Mouse (Mus musculus) heart, postnatal 0 days (tissue): ENCODE data around the gene Neurl1a. TPM values are rescaled to one million over a fixed set of nuclear protein-coding genes. Genes with fewer than 3 reads are reported as not detected.

Experiments
- ATAC-seq: fragments of 200-750 bp; cut with Nextera tagmentation; 2 replicates; pipeline ENCODE4 v1.8.0; 2017; ENCODE audit warnings: low read depth, moderate number of reproducible peaks, moderate library complexity; ENCODE audit not compliant: insufficient read depth
- DNase-seq: peaks from one replicate; pipeline ENCODE4 v3.0.0-alpha.2; 2016; ENCODE audit warnings: low spot score
- H3K27ac ChIP-seq: fragments of 300-500 bp; sonication (generic); 2 replicates; pipeline ENCODE4 v1.5.1; 2014; ENCODE audit warnings: low read depth, mild to moderate bottlenecking
- H3K27me3 ChIP-seq: fragments of 300-500 bp; sonication (generic); 2 replicates; pipeline ENCODE4 v1.6.1; 2014; ENCODE audit warnings: low read length, mixed read lengths; ENCODE audit not compliant: control insufficient read depth, insufficient read depth
- H3K36me3 ChIP-seq: fragments of 300-500 bp; sonication (generic); replicated peaks from 2 replicates; pipeline ENCODE4 v1.6.1; 2014; ENCODE audit warnings: low read length, mixed read lengths; ENCODE audit not compliant: control insufficient read depth, insufficient read depth
- H3K4me1 ChIP-seq: fragments of 300-500 bp; sonication (generic); 2 replicates; pipeline ENCODE4 v1.6.1; 2014; ENCODE audit warnings: antibody characterized with exemption; ENCODE audit not compliant: control insufficient read depth, insufficient read depth
- H3K4me2 ChIP-seq: fragments of 300-500 bp; sonication (generic); 2 replicates; pipeline ENCODE4 v1.6.1; 2014; ENCODE audit warnings: low read depth, mild to moderate bottlenecking, low read length, moderate library complexity
- H3K4me3 ChIP-seq: fragments of 300-500 bp; sonication (generic); 2 replicates; pipeline ENCODE4 v1.5.1; 2014; ENCODE audit warnings: low read depth, low read length
- H3K9ac ChIP-seq: fragments of 300-500 bp; sonication (generic); replicated peaks from 2 replicates; pipeline ENCODE4 v1.6.1; 2014; ENCODE audit warnings: low read depth, low read length, mixed read lengths
- H3K9me3 ChIP-seq: fragments of 300-500 bp; sonication (generic); replicated peaks from 2 replicates; pipeline ENCODE4 v1.6.1; 2016; ENCODE audit warnings: low read length; ENCODE audit not compliant: control insufficient read depth
- CTCF ChIP-seq: IDR thresholded peaks from 2 replicates; pipeline ENCODE4 v1.5.1; 2016; ENCODE audit warnings: antibody characterized with exemption, control low read depth, low read depth
- EP300 ChIP-seq: IDR thresholded peaks from 2 replicates; pipeline ENCODE4 v1.6.1; 2016; ENCODE audit warnings: antibody characterized with exemption, low read depth
- WGBS: fragments of 180-500 bp; shearing (Covaris S2); extraction: QIAGEN DNeasy Blood & Tissue Kit; methylation state at CpG from one replicate; pipeline ENCODE4 v1.1.7; 2014; 5-methylcytosine and 5-hydroxymethylcytosine counted together
- polyA plus RNA-seq: library from polyadenylated mRNA; unstranded; fragments of >200 nt; fragmentation: Nextera tagmentation; extraction: Ambion mirVana; gene quantifications from 2 replicates; pipeline ENCODE4 v1.2.1, GENCODE M21; 2015
- total RNA-seq: library from RNA; depleted of rRNA; stranded (reverse); fragments of >200 nt; gene quantifications from 2 replicates; pipeline ENCODE4 v1.2.3, GENCODE M21; 2014; ENCODE audit warnings: low replicate concordance

Neurl1a gene
- total and polyA plus RNA-seq, 2 experiments from 2014 or later: 0.27 to 1.8 TPM

GRCm38 (mm10) chr19:47232077-47232865 is 53.7 kb downstream of the Neurl1a start:
- Histone ChIP-seq H3K36me3 (no peaks in the 10 kb centered on the region), H3K27me3 (no peaks in the 10 kb centered on the region), H3K4me1 (0 out of 2 replicates have a peak, but pooled peaks cover 8% of the 10 kb centered on the region), H3K4me2 (no peak overlapping the region), H3K9ac (no peak overlapping the region), H3K27ac (no peak overlapping the region), H3K9me3 (no peaks in the 10 kb centered on the region), H3K4me3 (no peak overlapping the region)
- no peak for ATAC-seq
- DNase-seq: no peak
- 83% methylated on average over 5 of the region's 5 CpGs for WGBS
- TF ChIP-seq EP300 (no peak), CTCF (no peak)

DNA sequence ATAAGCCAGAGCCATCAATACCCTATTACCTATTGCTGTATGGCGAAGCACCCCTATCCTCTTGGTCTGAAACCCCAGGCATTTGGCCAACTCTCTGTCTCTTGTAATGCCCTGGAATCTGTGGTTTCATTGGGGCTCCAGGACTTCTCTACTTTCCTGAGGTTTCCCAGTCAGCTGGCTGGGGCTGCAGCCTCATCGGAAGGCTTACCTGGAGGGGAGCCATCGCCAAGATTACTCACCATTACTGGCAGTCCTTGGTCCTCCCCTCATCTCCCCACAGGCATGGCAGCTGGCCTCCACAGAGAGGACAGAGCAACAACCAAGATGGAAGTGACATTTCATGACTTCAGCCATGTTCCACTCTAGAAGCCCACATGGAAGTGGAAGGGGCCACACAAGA is 54.5 kb downstream of the Neurl1a start:
- H3K27ac ChIP-seq: no peak overlapping the region
- H3K27me3 ChIP-seq: no peaks in the 10 kb centered on the region
- no peak overlapping the region for H3K4me3 ChIP-seq
- DNase-seq: no peak
- no peak overlapping the region for H3K4me2 ChIP-seq
- no peak for TF ChIP-seq EP300
- TF ChIP-seq CTCF: no peak
- H3K36me3 ChIP-seq: no peaks in the 10 kb centered on the region
- no peak for ATAC-seq
- WGBS: 82% methylated on average over 3 of the region's 3 CpGs
- no peak overlapping the region for H3K9ac ChIP-seq
- 0 out of 2 replicates have a peak, but pooled peaks cover 8% of the 10 kb centered on the region for H3K4me1 ChIP-seq
- H3K9me3 ChIP-seq: no peaks in the 10 kb centered on the region

DNA sequence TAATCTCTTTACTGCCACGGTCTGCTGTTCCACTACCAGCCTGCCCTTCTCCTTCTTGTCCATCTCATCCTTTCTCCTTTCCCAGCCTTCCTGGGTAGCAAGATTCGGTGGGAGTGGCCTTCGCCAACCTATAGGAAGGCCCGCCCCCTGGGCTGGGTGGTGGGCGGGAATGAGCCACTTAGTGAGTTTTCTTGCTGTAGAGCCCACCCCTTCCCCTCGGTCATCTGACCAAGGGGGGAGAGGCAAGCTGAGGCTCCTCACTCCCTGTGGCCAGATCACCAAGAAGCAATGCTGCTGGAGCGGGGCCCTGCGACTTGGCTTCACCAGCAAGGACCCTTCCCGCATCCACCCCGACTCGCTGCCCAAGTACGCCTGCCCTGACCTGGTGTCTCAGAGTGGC is 61.5 kb downstream of the Neurl1a start:
- Histone ChIP-seq H3K9ac (no peak overlapping the region), H3K27me3 (0 out of 2 replicates have a peak, but pooled peaks cover 3% of the 10 kb centered on the region), H3K27ac (no peak overlapping the region), H3K9me3 (no peaks in the 10 kb centered on the region), H3K4me2 (peak overlapping the region; percentile 37; the same call in 1 of the 2 replicates), H3K36me3 (no peaks in the 10 kb centered on the region), H3K4me1 (no peaks in the 10 kb centered on the region), H3K4me3 (0 out of 2 replicates have a peak overlapping the region, but pooled peaks have one; percentile 5)
- 32% methylated on average over 12 of the region's 12 CpGs for WGBS
- DNase-seq (no peak), ATAC-seq (no peak)
- TF ChIP-seq CTCF (no peak), EP300 (no peak)

DNA sequence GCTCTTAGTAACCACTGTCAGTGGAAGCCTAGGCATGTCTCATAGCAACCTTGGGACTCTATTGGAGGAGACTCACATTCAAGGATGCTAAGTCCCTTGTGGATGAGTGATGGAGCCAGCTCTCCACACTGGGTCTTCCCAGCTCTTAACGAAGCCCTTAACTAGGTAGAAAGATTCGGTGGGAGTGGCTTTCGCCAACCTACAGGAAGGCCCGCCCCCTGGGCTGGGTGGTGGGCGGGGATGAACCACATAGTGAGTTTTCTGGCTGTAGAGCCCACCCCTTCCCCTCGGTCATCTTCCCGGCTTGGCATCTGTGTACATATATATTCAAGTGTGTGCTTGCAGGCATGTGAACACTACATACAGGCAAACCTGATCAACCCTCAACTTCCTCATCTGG is 62.3 kb downstream of the Neurl1a start:
- no peak for TF ChIP-seq EP300
- TF ChIP-seq CTCF: no peak
- Histone ChIP-seq H3K4me1 (no peaks in the 10 kb centered on the region), H3K9me3 (no peaks in the 10 kb centered on the region), H3K27ac (no peak overlapping the region), H3K27me3 (0 out of 2 replicates have a peak, but pooled peaks cover 3% of the 10 kb centered on the region), H3K36me3 (no peaks in the 10 kb centered on the region), H3K4me2 (no peak overlapping the region), H3K9ac (no peak overlapping the region), H3K4me3 (no peak overlapping the region)
- 53% methylated on average over 7 of the region's 7 CpGs for WGBS
- ATAC-seq: no peak
- DNase-seq: no peak

DNA sequence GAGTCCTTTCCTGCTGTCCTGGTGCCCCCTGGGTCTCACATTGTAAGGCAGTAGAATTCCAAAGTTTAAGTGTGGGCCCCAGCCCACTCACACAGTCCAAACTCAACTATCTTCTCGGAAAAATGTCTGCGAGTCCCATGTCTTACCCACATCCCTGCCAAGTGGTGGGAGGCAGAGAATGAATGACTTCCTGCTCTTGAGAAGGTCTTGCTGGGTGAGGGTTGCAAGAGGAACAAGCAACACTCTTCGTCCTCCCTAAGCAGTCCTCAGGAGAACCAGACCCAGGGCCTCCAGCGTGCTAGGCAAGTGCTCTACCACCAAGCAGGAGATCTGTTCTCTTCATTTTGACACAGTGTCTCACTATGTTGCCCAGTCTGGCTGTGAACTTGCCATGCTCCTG is 63.6 kb downstream of the Neurl1a start:
- Histone ChIP-seq H3K36me3 (no peaks in the 10 kb centered on the region), H3K9ac (no peak overlapping the region), H3K4me3 (no peak overlapping the region), H3K9me3 (no peaks in the 10 kb centered on the region), H3K4me1 (no peaks in the 10 kb centered on the region), H3K4me2 (no peak overlapping the region), H3K27me3 (0 out of 2 replicates have a peak, but pooled peaks cover 3% of the 10 kb centered on the region), H3K27ac (no peak overlapping the region)
- ATAC-seq: no peak
- no peak for TF ChIP-seq CTCF
- TF ChIP-seq EP300: no peak
- DNase-seq: no peak
- WGBS: 68% methylated on average over 4 of the region's 4 CpGs
